In genomic region chr3:94931427-94932082, GRCm38 (mm10) we compare ENCODE assay signal across 1 mouse cellular context.
TF ChIP-seq lines count a peak whose summit lies in the region.

No protein-coding gene starts in this region.

TF ChIP-seq in MEL, 35 proteins besides CTCF, POLR2A, EP300 and RAD21:
- TF ChIP-seq BHLHE40 (IDR thresholded peaks at IDR 0.05; ENCODE audit: borderline replicate concordance, low read depth, low read length): peak; percentile 98
- peak; percentile 40 for TF ChIP-seq TAL1 (IDR thresholded peaks at IDR 0.05; ENCODE audit: low read length)
- peak; percentile 78 for TF ChIP-seq TCF12 (IDR thresholded peaks at IDR 0.05; ENCODE audit: low read depth, low read length)
- peak; percentile 95 for TF ChIP-seq MAX (IDR thresholded peaks at IDR 0.05; ENCODE audit: low read length)
- peak; percentile 96 for TF ChIP-seq USF1 (IDR thresholded peaks at IDR 0.05; ENCODE audit: low read depth, low read length)
- TF ChIP-seq MXI1 (IDR thresholded peaks at IDR 0.05; ENCODE audit: low read depth, low read length): peak; percentile 89
- TF ChIP-seq HCFC1 (IDR thresholded peaks at IDR 0.05; ENCODE audit: low read depth, low read length): peak; percentile 21; the same call in 1 of the 2 replicates
- TF ChIP-seq ETS1 (IDR thresholded peaks at IDR 0.05; ENCODE audit: low read depth, low read length): peak; percentile 83
- 0 out of 2 replicates have a peak, but pooled peaks have one; percentile 48 for TF ChIP-seq RCOR1 (IDR thresholded peaks at IDR 0.05; ENCODE audit: low read depth, low read length)
- peak; percentile 76 to 92 for TF ChIP-seq USF2 (IDR thresholded peaks at IDR 0.05; ENCODE audit: borderline replicate concordance in 1 of 2, insufficient read depth in 1 of 2, low read depth in 1 of 2, low read length in 2 of 2)
- TF ChIP-seq SIN3A (IDR thresholded peaks at IDR 0.05; ENCODE audit: low read length): peak; percentile 71
- TF ChIP-seq TBP (IDR thresholded peaks at IDR 0.05; ENCODE audit: low read depth, low read length): peak; percentile 68; the same call in 1 of the 2 replicates
- 0 out of 2 replicates have a peak, but pooled peaks have one; percentile 5 for TF ChIP-seq MAFK (IDR thresholded peaks at IDR 0.05; ENCODE audit: borderline replicate concordance, low read depth, low read length)
- TF ChIP-seq MYC (IDR thresholded peaks at IDR 0.05; ENCODE audit: low read depth, low read length): peak; percentile 91
- 0 out of 2 replicates have a peak, but pooled peaks have one; percentile 3 for TF ChIP-seq SMC3 (IDR thresholded peaks at IDR 0.05; ENCODE audit: low read depth, low read length)
- peak; percentile 78 for TF ChIP-seq GATA1 (IDR thresholded peaks at IDR 0.05; ENCODE audit: low read depth, low read length)
